Mouse (Mus musculus): ENCODE measurements around the gene Ric8b. TPM values are rescaled to one million over a fixed set of nuclear protein-coding genes. Genes with fewer than 3 reads are reported as not detected.

Ric8b gene
- total RNA-seq, 2 experiments from 2014 or later: 46.4 to 64.5 TPM

GRCm38 (mm10) chr10:84950384-84950783, 33.0 kb downstream of the Ric8b start:
- intact Hi-C loops (cut with DNase I): no loop called here
- DNase-seq (ENCODE audit: low spot score in 2 of 2): no peak

GRCm38 (mm10) chr10:84954236-84954635, 36.8 kb downstream of the Ric8b start:
- DNase-seq (ENCODE audit: low spot score in 2 of 2): no peak
- intact Hi-C loops (cut with DNase I): no loop called here

- intact Hi-C loops (cut with DNase I): no loop called here
- DNase-seq (ENCODE audit: low spot score in 2 of 2): no peak
These were observed 38.8 kb downstream of the Ric8b start for GRCm38 (mm10) chr10:84956173-84956572.

GRCm38 (mm10) chr10:84958597-84958996, 41.2 kb downstream of the Ric8b start:
- no peak for DNase-seq (ENCODE audit: low spot score in 2 of 2)
- intact Hi-C loops (cut with DNase I): no loop called here

GRCm38 (mm10) chr10:84960380-84960930, 43.0 kb downstream of the Ric8b start:
- intact Hi-C loops (cut with DNase I): no loop called here
- DNase-seq (ENCODE audit: low spot score in 2 of 2): no peak

- intact Hi-C loops (cut with DNase I): no loop called here
These were observed 45.7 kb downstream of the Ric8b start for GRCm38 (mm10) chr10:84963126-84963525.

GRCm38 (mm10) chr10:84963726-84964125, 46.3 kb downstream of the Ric8b start:
- intact Hi-C loops (cut with DNase I): no loop called here
- peak; percentile 72 to 73 for DNase-seq (ENCODE audit: low spot score in 2 of 2)

More at GRCm38 (mm10) chr10:84963126-84963525, 45.7 kb downstream of the Ric8b start:
- DNase-seq (ENCODE audit: low spot score in 2 of 2): no peak

- no peak for DNase-seq (ENCODE audit: low spot score in 2 of 2)
- intact Hi-C loops (cut with DNase I): no loop called here
These were observed 49.1 kb downstream of the Ric8b start for GRCm38 (mm10) chr10:84966542-84966941.

- intact Hi-C loops (cut with DNase I): no loop called here
- DNase-seq (ENCODE audit: low spot score in 2 of 2): no peak
These were observed 50.2 kb downstream of the Ric8b start for GRCm38 (mm10) chr10:84967645-84968044.

GRCm38 (mm10) chr10:84968852-84969704, 51.7 kb downstream of the Ric8b start:
- no peak for DNase-seq (ENCODE audit: low spot score in 2 of 2)
- intact Hi-C loops (cut with DNase I): no loop called here

- no peak for DNase-seq (ENCODE audit: low spot score in 2 of 2)
- intact Hi-C loops (cut with DNase I): no loop called here
These were observed 57.8 kb downstream of the Ric8b start for GRCm38 (mm10) chr10:84975264-84975663.

- intact Hi-C loops (cut with DNase I): no loop called here
These were observed 59.4 kb downstream of the Ric8b start for GRCm38 (mm10) chr10:84976588-84977351.

GRCm38 (mm10) chr10:84980291-84980690, 62.9 kb downstream of the Ric8b start:
- DNase-seq (ENCODE audit: low spot score in 2 of 2): no peak
- intact Hi-C loops (cut with DNase I): loop anchor here (5.0 to 10.0 kb wide), 2 partner anchors 143 to 335 kb away; no protein-coding TSS in a partner anchor

More at GRCm38 (mm10) chr10:84976588-84977351, 59.4 kb downstream of the Ric8b start:
- DNase-seq (ENCODE audit: low spot score in 2 of 2): no peak

- intact Hi-C loops (cut with DNase I): loop anchor here (5.0 to 10.0 kb wide), 2 partner anchors 144 to 337 kb away; no protein-coding TSS in a partner anchor
- DNase-seq (ENCODE audit: low spot score in 2 of 2): no peak
These were observed 64.0 kb downstream of the Ric8b start for GRCm38 (mm10) chr10:84981441-84981840.

GRCm38 (mm10) chr10:84982675-84983074, 65.3 kb downstream of the Ric8b start:
- DNase-seq (ENCODE audit: low spot score in 2 of 2): no peak
- intact Hi-C loops (cut with DNase I): loop anchor here (5.0 to 10.0 kb wide), 2 partner anchors 145 to 338 kb away; no protein-coding TSS in a partner anchor

- peak; percentile 45 to 54 for DNase-seq (ENCODE audit: low spot score in 2 of 2)
- intact Hi-C loops (cut with DNase I): loop anchor here (10.0 kb wide), 1 partner anchor 341 kb away; no protein-coding TSS in a partner anchor
These were observed 68.5 kb downstream of the Ric8b start for GRCm38 (mm10) chr10:84985956-84986355.

- intact Hi-C loops (cut with DNase I): loop anchor here (10.0 kb wide), 1 partner anchor 343 kb away; no protein-coding TSS in a partner anchor
These were observed 70.2 kb downstream of the Ric8b start for GRCm38 (mm10) chr10:84987666-84988065.

GRCm38 (mm10) chr10:84988650-84989049, 71.2 kb downstream of the Ric8b start:
- no peak for DNase-seq (ENCODE audit: low spot score in 2 of 2)
- intact Hi-C loops (cut with DNase I): loop anchor here (10.0 kb wide), 1 partner anchor 344 kb away; no protein-coding TSS in a partner anchor

More at GRCm38 (mm10) chr10:84987666-84988065, 70.2 kb downstream of the Ric8b start:
- DNase-seq (ENCODE audit: low spot score in 2 of 2): no peak

GRCm38 (mm10) chr10:84994346-84994745, 76.9 kb downstream of the Ric8b start:
- intact Hi-C loops (cut with DNase I): no loop called here

GRCm38 (mm10) chr10:84994971-84995370, 77.6 kb downstream of the Ric8b start:
- intact Hi-C loops (cut with DNase I): no loop called here
- no peak for DNase-seq (ENCODE audit: low spot score in 2 of 2)

More at GRCm38 (mm10) chr10:84994346-84994745, 76.9 kb downstream of the Ric8b start:
- no peak for DNase-seq (ENCODE audit: low spot score in 2 of 2)
